Mouse (Mus musculus) gastrocnemius, postnatal 10 days (tissue): ENCODE results near the gene Nlrp4a. TPM values are rescaled to one million over a fixed set of nuclear protein-coding genes. Genes with fewer than 3 reads are reported as not detected.
"Not testable (repeated sequence)": the region's sequence is repeated elsewhere in the genome, so short reads cannot be mapped to it uniquely, and the experiment has no call there.

Source experiments
- DNase-seq: peaks from one replicate; pipeline ENCODE4 v3.0.0; 2021; ENCODE audit warnings: mixed read lengths
- long read RNA-seq, 2 experiments: library from polyadenylated mRNA; stranded (forward); transcript quantifications; one replicate each; pipeline ENCODE4 v2.0.0; 2021
- total RNA-seq, 2 experiments: library from RNA; stranded (reverse); gene quantifications; 2 replicates each; pipeline ENCODE4 v1.2.3; 2021

Nlrp4a gene
- total RNA-seq, result not detected
- long read RNA-seq, experiment 1, result 0 reads
- long read RNA-seq, experiment 2, result 0 reads

DNA sequence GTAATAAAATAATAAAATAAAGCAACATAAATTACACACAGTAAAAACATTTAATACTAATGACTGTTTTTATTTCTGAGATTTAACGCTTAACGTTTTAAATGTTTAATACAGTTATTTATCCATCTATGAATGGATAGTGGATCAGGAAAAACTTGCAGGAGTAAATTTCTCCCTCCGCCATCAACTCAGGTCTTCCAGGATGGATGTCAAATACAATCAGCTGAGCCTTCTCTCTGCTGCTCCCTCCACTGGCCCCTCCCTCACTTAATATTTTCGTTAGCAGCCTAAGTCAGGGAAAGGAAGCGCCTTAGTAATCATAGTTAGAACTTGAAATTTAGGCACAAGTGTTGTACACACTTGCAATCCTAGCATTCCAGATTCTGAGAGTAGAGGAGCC, at the start of gene Nlrp4a:
Nlrp4a (plus strand) TSS at position 301 of the 400 bp plus-strand sequence.
- DNase-seq, result no peak

DNA sequence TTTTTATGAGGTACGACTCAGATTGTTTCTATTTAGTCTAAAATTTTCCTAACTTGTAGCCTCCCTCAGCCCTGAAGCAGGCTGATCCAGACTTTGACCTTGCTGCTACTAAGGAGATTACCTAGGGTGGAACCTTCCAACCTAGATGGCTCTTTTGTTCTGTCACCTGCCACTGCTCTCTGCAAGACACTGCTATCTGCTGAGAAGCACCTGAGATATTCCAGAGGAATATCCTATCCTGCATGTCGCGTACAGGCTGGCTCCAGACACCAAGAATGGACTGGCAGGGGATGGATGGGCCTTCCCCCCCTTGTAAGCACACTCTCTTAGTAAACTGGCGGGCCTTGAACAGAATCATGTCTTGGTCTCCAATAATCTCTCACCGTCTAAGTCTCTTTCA, 48.2 kb upstream of the Nlrp4a start:
- not testable (repeated sequence) for DNase-seq

DNA sequence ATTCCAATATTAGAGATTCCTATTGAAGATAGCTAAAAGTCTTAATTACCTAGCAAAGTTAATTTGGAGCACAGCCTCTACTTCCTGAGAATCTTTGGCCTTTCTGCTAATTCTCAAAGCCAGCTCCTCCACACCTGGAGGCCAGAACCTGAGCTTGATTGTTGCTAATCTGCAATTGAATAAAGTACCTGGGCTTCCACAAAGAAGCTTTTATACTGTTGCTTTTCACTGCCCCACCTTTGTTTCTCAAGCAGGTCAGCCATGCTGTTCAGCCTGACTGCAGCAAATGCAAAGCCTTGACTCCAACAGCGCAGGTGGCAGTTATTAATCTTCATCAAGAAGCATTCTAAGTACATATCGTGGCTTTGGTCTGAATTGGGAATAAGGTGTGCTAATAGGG, 43.8 kb upstream of the Nlrp4a start:
- not testable (repeated sequence) for DNase-seq

- not testable (repeated sequence) for DNase-seq
Observed at GRCm38 (mm10) chr7:26391811-26392210, 43.1 kb upstream of the Nlrp4a start.

GRCm38 (mm10) chr7:26403600-26403999, 31.3 kb upstream of the Nlrp4a start, which contains the start of gene Nlrp9c:
Nlrp9c (minus strand) TSS chr7:26403700.
- not testable (repeated sequence) for DNase-seq

DNA sequence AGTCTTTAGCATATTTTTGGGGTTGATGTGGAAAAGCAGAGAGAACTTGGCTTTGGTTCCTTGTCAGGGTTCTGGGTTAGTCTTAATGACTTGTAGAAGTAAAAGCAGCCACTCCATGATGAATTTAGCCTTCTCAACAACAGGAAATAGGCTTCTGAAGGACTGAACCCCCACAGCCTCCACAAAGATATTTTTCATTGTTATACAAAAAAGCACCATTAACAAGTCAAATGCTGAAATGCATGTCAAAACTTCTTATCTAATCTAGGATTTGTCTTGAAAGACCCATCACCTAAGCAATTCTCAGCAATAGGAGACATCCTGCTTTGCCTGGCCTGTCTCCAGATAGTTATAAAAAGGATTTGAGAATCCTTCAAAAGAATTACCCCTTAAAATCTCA, 41.8 kb downstream of the Nlrp4a start:
- no peak for DNase-seq

GRCm38 (mm10) chr7:26489514-26489913, 54.6 kb downstream of the Nlrp4a start:
- DNase-seq, result not testable (repeated sequence)

Other genes starting within 250 kb of the Nlrp4a start
- gene Vmn1r184, start 174.8 kb upstream of the Nlrp4a start, total RNA-seq, result not detected
- not detected for gene Cyp2a4, start 127.9 kb upstream of the Nlrp4a start, total RNA-seq
- gene Nlrp9c, start 31.4 kb upstream of the Nlrp4a start, total RNA-seq, result not detected
- gene Nlrp9a, start 99.9 kb downstream of the Nlrp4a start, total RNA-seq, result not detected
- gene Vmn1r185, start 183.4 kb downstream of the Nlrp4a start, total RNA-seq, result not detected